Mouse (Mus musculus): ENCODE measurements around the gene Nrp1. TPM values are rescaled to one million over a fixed set of nuclear protein-coding genes. Genes with fewer than 3 reads are reported as not detected.

The Nrp1 gene
- total RNA-seq, 2 experiments from 2014 or later = 50.4 to 53.6 TPM

DNA sequence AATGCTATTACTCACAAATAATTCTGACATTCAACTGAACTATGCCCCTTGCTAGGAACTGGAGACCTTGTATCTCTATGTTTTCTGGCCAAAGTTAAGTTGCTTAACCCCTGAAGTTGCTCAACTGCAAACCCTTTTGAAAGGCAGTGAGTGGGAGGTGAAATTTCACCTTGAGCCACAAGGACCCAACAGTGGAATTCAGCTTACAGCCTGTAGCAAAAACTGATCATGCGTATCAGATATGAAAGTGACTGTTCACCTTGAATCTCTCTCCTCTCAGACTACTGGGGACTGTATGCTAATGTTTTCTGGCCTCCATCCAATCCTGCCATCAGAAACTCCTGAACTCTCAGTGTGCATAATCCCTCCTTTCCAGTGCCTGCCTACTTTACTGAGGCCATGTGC is 126.3 kb downstream of the Nrp1 start:
- intact Hi-C loops (cut with DNase I; ENCODE audit: low total_unique reads) = loop anchor here (10.0 kb wide), 1 partner anchor 1050 kb away; no protein-coding TSS in a partner anchor
- DNase-seq = no peak

DNA sequence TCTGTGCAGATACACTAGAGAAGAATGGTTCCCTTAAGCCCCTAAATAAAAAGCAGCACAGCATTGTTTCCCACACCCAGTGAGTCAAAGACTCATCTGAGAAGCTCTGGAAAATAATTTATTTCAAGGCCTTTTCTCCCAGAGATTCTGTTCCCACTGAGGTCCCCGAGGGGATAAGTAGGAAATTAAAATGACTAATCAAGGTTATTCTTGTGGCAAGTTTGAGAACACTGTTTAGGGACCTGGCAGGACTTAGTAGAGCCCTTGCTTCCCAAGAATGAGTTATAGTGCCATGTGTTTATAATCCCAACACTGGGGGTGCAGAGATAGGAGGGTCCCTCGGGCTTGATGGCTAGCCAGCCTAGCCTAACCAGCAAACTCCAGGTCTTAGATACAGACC is 127.6 kb downstream of the Nrp1 start:
- no peak for DNase-seq
- intact Hi-C loops (cut with DNase I; ENCODE audit: low total_unique reads) = loop anchor here (10.0 kb wide), 1 partner anchor 1051 kb away; no protein-coding TSS in a partner anchor

DNA sequence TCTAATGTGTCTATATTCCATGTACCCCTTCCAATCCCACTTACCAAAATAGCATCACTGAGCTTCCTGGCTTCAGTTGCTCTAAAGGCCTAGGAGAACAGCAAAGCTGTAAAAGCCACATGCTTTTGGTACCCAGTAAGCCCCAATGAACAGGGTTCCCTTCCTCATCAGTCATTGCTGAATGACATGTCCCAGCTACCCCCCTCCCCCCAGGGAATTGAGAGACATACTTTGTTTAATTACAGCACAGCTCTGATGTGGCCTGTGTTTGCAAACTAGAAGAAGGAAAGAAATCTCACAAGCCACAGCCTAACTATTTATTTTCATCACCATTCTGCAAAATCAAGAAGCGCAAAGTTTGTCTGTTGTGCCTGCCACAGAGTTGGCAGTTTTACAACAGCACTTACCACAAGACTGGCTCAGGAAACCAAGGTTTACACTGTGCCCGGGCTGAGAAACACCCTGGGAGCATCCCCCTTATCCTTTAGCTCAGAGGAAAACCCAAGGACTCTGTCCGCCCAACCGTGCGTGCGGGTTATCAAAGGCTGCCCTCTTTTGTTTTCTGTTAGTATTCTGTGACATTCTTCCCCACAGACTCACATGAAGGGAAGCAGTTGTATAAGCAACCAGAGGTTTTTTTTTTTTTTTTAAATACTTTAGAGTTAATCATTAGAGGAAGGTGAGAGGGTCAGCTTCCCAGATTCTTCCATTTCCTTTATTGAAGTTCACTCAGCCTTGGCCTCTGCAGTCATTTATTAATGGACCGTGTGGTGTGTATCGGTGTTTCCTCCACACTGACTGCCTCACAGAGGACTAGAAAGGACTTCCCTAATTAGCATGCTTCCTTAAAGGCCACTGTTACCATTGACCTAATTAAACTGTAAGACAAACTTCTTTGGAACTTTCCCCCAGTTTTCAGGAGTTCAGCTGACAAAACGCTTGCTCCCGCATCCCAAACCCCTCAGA is 129.8 kb downstream of the Nrp1 start:
- no peak for DNase-seq
- intact Hi-C loops (cut with DNase I; ENCODE audit: low total_unique reads) = loop anchor here (10.0 kb wide), 1 partner anchor 1053 kb away; no protein-coding TSS in a partner anchor

DNA sequence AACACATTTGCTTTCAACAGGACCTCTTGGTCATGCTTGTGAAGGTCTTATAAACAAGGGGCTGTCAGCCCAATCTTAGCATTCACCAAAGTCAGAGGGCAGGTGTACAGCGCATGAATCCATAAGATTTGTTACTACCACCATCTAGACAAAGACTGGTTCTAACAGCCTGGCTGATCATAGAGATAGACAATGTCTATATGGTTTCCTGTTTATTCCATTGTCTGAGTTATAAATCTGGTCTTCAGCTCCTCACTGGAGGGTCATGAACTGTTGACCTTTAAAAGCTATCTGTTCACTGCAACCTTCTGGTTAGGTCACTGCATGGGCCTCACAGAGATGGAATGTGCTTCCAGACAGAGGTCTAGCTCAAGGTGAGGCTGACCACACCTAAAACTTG is 130.9 kb downstream of the Nrp1 start:
- intact Hi-C loops (cut with DNase I; ENCODE audit: low total_unique reads) = loop anchor here (10.0 kb wide), 1 partner anchor 1055 kb away; no protein-coding TSS in a partner anchor
- no peak for DNase-seq

DNA sequence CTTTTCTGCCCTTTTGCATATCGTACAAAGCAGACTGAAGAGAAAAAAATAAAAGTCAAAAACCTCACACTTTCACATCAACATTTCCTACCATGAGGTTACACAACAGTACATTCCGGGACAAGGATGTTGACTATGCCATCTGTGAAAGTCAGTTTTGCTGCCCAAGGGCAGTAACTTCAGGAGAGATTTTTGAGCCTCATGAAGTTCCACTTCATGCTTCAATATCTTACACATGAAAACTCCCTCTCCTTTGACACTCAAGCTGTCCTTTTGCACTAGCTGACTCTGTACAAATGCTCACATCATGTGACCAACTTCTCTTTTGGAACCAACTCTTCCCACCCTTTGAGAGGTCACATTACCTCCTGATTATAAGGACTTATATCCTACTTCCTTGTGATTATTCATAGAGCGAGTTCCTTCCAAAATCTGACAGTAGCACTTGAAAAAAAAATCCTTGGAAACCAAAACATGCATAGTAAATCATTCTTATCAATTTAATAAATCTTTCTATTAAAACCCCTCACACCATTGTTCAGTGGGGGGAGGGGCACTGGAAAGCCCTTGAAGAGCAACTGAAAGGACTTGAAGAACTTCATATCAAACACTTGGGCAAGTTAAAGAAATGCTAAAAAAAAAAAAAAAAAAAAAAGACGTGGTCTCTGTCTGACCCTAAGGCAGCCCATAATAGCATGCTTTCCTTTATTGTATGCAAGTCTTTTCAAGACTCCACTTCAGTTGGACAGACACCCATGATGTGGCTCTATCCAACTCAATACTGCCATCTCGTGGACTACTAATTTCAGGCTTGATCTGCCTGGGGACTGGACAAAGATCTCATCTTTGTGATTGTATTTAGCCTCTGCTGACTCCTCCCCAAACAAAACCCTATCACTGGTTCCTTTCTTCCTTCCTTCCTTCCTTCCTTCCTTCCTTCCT is 133.0 kb downstream of the Nrp1 start:
- intact Hi-C loops (cut with DNase I; ENCODE audit: low total_unique reads) = loop anchor here (10.0 kb wide), 1 partner anchor 1297 kb away; no protein-coding TSS in a partner anchor
- DNase-seq = peak; percentile 33

DNA sequence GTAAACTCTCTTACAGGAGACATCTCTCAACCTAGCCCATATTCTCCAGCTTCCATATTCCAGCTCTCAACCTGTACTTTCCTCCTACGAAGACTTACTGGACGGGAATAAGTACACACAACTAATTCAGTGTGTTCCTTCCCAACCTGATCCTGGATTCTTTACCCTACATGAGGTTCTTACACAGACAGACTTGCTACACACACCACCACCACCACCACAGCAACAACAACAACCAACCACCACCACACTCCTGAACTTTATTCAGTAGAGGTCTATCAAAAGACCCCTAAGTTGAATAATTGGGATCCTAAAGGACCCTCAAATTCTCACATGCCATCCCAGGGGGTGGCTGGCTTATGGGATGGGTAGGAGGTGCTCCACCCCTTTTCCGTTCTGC is 135.4 kb downstream of the Nrp1 start:
- intact Hi-C loops (cut with DNase I; ENCODE audit: low total_unique reads) = loop anchor here (10.0 kb wide), 1 partner anchor 1299 kb away; no protein-coding TSS in a partner anchor
- no peak for DNase-seq

DNA sequence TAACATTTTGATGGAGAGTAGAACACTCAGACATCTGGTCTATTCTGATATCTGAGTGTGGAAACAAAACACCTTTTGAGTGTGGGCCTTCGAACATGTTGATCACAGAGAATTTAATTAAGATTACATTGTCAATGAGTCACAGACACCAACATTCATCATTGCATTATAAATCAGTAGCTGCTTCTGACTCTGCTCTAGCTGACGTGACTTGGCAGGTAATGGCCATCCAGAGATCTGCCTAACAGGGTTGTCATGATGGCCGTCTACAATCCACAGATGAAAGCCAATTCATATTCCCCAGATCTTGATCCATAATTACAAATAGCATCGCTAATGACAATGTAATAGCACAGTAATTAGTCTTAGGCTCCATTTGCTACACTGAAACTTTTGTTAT is 140.4 kb downstream of the Nrp1 start:
- intact Hi-C loops (cut with DNase I; ENCODE audit: low total_unique reads) = loop anchor here (10.0 kb wide), 1 partner anchor 1304 kb away; no protein-coding TSS in a partner anchor
- DNase-seq = no peak

DNA sequence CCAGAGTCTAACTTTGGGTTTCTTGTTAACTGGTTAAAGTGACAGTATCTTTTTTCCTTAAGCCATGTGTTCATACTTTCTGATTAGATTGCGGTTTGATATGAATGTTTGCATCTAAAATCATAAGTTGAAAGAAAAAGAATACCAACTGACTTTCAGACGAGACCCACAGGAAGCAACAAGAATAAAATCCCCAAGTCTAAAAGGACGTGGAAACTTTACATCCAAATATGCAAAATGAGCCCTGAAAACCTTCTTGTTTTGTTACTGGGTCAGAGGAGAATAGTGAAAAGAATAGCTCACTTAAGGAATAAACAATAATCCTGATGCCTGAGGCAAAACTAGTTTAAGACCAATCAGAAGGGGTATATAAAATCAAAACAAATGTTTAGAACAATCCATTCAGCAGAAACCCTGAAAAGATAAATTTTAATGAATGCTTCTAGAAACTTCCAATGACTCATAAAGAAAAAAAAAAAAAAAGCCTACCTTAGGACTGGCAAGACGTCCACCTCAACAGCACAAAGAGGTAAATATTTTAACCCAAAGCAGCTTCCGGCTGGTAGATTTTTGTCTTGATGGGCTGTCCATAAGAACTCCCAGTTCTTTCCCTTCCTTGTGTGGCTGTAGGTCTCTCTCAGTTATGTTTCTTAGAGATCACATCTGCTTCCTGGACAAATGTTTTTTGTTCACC is 145.9 kb downstream of the Nrp1 start:
- intact Hi-C loops (cut with DNase I; ENCODE audit: low total_unique reads) = no loop called here
- no peak for DNase-seq

DNA sequence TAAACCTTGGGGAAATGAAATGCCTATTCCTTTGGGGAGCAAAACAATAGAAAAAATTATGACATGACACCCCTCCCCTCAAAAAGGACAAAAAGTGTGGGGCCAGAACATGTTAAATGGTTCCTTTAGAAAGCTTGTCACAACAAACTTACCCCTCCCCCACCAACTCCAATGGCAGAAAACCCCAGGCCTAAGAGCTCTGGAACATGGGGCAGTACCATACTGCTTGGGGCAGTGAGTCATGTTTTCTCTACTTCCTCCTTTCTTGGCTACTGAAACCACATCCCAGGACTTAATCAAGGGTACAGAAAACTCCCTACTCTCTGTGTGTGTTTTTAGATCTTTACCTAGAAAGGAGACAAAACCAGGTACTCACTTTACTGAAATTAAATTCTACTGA is 147.5 kb downstream of the Nrp1 start:
- no peak for DNase-seq
- intact Hi-C loops (cut with DNase I; ENCODE audit: low total_unique reads) = no loop called here

DNA sequence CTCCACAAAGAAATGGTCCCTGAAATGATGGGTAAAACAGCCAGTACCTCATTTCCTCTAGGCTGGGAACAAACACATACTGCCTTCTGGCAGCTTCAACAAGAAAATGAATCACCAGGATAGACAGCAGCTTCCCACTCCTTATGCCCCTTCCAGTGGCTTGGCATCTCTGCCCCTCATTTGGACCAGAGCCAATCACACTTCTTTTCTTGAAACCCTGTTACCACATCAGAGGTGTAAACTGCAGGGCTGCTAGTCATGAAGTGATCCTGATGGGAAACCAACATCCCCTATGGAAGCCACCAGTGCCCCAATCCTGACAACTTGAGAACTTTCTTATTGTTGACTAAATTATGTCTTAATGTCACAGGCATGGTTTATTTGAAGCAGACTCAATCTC is 150.3 kb downstream of the Nrp1 start:
- intact Hi-C loops (cut with DNase I; ENCODE audit: low total_unique reads) = no loop called here

DNA sequence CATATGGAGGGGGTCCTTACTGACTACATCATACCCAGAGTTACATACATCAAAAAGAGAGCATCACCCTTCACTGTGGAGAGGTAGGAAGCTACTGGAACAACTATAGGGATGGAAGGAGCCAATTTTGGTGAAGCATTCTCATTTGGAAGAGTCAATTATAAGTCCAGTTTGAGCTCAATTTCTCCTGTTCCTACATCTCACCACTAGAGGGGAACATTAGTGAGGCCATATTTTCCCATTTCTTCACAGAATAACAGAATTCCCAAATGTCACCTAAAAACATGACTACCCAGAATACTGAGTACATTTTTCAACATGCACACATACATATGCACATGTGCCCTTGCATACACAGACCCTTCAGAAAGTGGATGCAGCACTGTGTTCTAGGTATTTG is 152.6 kb downstream of the Nrp1 start:
- intact Hi-C loops (cut with DNase I; ENCODE audit: low total_unique reads) = no loop called here
- no peak for DNase-seq

More for the DNA sequence above, 150.3 kb downstream of the Nrp1 start:
- no peak for DNase-seq

DNA sequence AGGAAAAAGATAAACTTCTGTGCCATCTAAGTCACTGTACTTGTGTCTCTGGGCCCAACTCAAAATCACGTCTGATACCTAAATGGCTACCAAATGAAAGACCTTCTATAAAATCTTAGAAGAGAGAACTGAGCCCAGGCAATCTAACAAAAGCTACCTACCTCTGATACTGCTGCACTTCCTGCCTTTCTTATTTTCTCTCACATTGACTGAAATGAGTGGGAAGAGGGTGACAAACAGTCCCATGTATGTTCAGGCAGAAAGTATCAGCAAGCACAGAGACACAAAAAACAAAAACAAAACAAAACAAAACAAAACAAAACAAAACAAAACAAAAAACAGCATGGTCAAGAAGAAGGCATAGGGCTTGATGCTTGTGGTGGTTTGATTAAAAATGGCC is 153.3 kb downstream of the Nrp1 start:
- DNase-seq = no peak
- intact Hi-C loops (cut with DNase I; ENCODE audit: low total_unique reads) = no loop called here

DNA sequence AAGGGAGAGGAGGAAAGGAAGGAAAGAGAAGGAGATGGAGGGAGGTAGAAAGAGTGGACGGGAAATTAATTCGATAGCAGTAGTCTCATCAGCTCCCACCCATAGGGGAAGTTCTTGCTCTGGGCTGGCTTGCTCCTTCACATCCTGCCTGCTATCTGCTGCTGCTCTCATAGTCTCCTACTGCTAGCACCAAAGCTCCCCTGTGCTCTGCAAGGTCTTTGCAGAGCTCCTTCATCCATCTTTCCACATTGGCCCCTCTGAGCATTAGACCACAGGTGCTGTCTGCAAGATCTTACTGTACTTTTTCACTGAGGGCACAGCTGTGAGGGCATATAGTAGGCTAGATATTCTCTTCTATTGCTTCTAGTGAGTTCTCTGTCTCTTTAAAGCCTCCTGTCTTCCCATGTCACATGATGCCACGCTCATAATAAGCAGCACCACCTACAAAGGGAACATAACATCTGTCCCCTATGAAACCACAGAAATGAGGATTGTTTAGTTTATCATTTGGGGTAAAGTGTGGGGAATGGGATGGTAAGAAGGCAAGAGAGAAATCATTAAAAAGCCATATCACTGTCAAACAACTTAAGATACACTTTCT is 158.5 kb downstream of the Nrp1 start:
- intact Hi-C loops (cut with DNase I; ENCODE audit: low total_unique reads) = no loop called here

DNA sequence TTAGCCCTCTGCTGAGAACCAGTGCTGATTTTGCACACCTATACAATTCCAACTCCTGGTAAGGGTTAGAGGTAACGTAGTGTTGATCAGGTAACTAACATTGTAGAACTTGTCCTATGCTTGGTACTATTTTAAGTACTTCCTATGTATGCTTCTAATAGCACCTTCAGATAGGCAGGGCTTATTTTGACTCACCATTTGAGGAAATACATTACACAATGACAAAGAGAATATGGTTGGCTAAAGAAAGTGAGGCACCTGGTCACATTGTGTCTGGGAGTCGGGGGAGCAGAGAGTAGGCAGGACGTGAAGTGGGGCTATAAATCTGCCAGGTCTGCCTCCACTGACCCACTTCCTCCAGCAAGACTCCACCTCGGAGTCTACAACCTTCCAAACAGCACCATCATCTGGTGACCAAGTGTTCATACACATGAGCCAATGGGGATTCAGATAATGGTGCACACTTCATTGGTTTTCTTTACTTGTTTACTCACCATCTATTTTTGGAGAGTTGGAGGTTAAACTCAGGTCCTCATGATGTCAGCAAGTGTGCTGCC is 159.2 kb downstream of the Nrp1 start:
- no peak for DNase-seq
- intact Hi-C loops (cut with DNase I; ENCODE audit: low total_unique reads) = no loop called here

More for the DNA sequence above, 158.5 kb downstream of the Nrp1 start:
- no peak for DNase-seq

DNA sequence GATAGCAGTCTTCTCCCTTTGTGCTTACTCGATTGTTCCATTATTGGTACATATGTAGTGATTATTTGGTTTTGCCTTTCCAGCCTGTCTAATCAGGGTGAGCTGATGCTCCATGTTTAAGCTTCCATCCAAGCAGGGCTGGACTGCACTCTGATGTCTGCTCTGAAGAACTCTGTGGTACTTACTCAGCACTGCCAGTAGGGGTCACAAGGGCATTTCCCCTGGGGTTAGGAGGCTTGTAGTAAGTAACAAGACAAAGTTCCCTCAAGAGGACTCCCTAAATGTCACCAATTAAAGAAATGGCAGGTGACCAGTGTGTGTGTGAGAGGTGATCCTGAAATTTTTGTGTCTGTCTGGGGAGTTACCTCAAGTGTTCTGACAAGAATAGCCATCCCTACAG is 161.0 kb downstream of the Nrp1 start:
- intact Hi-C loops (cut with DNase I; ENCODE audit: low total_unique reads) = no loop called here

DNA sequence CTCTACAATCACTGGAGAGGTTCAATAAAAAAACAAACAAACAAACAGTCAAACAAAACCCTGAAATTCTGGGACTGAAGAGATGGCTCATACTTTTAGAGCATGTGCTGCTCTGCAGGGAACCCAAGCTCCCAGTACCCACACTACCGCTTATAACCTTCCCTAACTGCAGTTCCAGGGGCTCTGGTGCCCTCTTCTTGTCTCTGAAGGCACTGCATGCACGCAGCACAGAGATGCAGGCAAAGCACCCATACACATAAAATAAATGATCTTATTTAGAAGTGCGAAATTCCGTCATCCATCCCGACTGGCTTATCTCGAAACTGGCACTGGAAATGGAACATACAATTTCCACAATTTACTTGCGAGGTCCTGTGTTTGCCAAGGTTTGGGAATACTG is 165.4 kb downstream of the Nrp1 start:
- DNase-seq = no peak
- intact Hi-C loops (cut with DNase I; ENCODE audit: low total_unique reads) = no loop called here

More for the DNA sequence above, 161.0 kb downstream of the Nrp1 start:
- peak; percentile 22 for DNase-seq

DNA sequence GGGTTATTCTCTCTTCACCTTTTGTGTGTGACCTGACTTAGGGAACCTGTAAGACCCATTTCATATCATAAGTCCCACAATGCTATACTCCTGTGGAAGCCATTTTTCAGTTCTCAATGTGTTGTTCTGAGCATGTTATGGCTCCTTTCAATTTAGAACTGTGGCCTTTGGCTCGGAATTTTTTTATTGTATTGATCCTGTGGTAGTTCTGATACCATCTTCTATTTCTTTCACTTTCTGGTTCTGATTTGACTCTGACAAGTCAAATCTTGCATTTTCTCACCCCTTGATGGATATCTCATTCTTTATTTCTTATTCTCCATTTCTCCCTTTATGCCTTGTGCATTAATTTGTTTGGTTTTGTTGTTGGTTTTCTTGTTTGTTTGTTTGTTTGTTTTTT is 167.5 kb downstream of the Nrp1 start:
- no peak for DNase-seq
- intact Hi-C loops (cut with DNase I; ENCODE audit: low total_unique reads) = no loop called here

DNA sequence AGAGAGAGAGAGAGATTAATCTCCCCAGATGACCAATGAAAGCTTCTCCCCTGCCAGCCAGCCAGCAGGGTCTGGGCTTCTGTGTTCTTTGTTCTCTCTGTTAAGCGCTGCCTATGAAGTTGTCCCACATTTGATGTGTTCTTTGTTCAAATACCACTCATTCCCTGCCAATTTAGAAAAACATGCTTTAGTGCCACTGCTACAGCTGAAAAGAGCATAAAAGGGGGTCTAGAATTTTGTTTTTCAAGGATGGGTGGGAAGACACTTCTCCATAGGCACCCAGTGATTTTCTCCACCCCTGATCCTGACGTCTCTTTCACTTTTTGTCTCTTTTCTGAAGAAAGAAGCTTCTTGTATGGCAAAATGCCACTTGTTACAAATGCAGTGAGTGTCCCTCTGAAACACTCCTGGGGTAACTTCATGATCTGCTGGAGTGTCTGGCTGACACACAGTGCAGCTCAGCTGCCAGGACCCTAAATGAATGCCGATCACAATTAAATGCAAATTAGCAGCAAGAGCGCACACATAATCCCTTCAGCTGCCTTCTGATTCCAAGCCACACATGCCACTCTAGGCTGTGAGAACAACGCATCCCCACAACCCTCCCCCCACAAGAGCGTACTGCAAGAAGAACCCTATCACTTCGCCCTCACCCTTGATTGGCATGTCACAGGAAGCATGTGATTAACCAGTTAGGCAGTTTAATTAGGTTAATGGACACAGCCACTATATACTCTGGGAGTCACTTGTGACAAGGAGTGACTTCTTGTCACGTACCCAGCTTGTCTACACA is 170.4 kb downstream of the Nrp1 start:
- intact Hi-C loops (cut with DNase I; ENCODE audit: low total_unique reads) = no loop called here
- no peak for DNase-seq
